Mouse (Mus musculus) left cerebral cortex, postnatal 25 days (tissue): ENCODE data around the gene Elf4. TPM values are rescaled to one million over a fixed set of nuclear protein-coding genes. Genes with fewer than 3 reads are reported as not detected.

Source experiments
- DNase-seq, 2 experiments: peaks; one replicate each; pipeline ENCODE4 v3.0.0; 2022; ENCODE audit warnings: low spot score in 2 of 2, mixed read lengths in 1 of 2
- intact Hi-C: fragments of 180-260 bp; cut with DNase I; formaldehyde crosslinking; loops from one replicate; pipeline ENCODE4 v1.15.1; 2025
- total RNA-seq, 2 experiments: library from RNA; stranded (reverse); gene quantifications; 2 replicates each; pipeline ENCODE4 v1.2.3; 2021

The Elf4 gene
- total RNA-seq, 2 experiments from 2014 or later = 0.69 to 0.71 TPM

DNA sequence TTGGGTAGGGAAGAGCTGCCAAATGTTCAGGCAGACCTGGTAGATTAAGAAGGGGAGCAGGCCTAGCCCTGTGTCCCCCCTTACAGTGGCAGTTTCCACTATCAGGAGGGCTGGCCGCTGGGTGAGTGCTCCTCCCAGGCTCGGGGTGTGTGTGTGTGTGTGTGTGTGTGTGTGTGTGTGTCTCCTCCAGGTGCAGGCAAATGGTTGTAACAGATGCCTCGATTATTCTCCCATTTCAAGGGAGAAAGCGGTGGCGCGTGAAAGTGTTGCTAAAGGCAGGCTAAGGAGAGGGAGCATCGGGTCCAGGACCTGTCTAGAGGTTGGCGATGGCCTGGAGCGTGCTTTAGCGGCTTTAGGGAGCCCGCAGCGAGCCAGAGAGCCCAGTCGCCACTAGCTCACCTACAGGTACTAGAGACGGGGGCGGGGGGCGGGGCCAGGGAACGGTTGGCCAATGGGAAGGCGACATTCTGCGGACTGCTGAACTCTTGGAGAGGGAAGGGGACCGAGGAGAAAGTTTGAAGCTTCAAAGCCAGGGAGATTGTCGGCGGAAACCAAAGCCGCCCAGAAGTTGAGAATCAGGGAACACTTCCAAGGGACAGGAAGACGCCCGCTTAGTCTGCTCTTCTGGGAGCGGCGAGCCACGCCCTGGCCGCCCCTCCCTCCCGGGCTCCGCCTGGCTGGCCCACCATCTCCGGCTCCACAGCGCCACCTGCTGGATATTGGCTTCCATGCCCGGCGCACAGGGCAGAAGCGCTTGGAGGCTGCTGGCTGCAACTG, 53.1 kb downstream of the Elf4 start:
- peak; percentile 76 to 78 for DNase-seq
- intact Hi-C loops = loop anchor here (5.0 kb wide), 2 partner anchors 132 to 422 kb away; no protein-coding TSS in a partner anchor

DNA sequence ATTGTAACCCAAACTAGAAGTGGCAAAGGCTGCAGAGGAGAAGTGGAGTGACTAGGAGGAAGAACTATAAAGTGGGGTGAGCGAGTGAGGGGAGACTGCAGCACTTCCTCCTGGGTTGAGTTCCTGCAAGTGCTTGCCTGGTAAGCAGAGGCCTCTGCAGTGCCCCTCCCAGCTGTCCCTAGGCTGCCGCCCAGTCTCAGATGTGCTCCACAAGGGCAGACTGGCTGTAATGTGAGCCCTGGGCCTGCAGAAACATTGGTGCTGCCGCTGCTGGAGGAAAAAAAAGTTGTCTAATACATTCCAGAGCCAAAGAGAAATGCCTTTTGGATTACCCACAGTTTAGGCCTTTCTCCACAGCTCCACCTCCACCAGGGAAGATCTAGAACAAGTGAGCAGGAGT, 57.8 kb downstream of the Elf4 start:
- DNase-seq = no peak
- intact Hi-C loops = no loop called here

- no peak for DNase-seq
- intact Hi-C loops = no loop called here
Observed at GRCm38 (mm10) chrX:48399994-48400393, 62.9 kb downstream of the Elf4 start.

DNA sequence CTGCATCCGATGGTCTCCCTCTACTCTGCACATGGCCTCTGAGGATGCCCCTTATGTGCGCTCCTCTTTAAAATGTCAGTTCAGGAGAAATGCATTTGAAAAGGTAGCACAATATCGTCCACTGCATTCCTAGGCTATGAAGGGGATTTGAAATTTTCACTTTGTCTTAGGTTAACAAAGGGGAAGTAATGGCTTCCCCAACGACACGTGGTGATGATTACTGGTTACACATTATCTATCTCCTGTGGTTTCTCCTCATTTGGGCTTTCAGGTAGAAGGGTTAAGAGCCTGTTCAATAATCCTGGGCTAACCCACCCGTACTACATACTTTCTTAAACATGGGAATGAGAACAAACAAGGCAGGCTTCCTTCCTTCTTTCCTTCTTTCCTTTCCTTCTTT, 73.6 kb downstream of the Elf4 start:
- DNase-seq = no peak
- intact Hi-C loops = loop anchor here (10.0 kb wide), 1 partner anchor 395 kb away; no protein-coding TSS in a partner anchor

- intact Hi-C loops = loop anchor here (10.0 kb wide), 1 partner anchor 391 kb away; no protein-coding TSS in a partner anchor
- DNase-seq = no peak
Observed at GRCm38 (mm10) chrX:48385927-48386326, 77.0 kb downstream of the Elf4 start.

GRCm38 (mm10) chrX:48383643-48384042, 79.3 kb downstream of the Elf4 start:
- intact Hi-C loops = loop anchor here (10.0 kb wide), 1 partner anchor 389 kb away; no protein-coding TSS in a partner anchor
- peak in 1 of 2 experiments; percentile 15 for DNase-seq

DNA sequence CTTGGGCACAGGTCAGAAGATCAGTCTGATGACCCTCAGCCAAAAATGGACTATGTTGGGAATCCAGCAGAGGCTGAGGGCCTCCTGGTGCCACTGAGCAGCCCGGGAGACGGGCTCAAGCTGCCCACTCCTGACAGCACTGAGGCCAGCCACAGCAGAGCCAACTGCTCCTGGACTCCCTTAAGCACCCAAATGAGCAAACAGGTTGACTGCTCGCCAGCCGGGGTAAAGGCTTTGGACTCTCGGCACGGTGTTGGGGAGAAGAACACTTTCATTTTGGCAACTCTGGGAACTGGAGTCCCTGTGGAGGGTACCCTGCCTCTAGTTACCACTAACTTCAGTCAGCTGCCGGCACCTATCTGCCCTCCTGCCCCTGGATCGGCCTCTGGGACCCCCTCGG, 95.1 kb downstream of the Elf4 start:
- intact Hi-C loops = no loop called here
- no peak for DNase-seq

DNA sequence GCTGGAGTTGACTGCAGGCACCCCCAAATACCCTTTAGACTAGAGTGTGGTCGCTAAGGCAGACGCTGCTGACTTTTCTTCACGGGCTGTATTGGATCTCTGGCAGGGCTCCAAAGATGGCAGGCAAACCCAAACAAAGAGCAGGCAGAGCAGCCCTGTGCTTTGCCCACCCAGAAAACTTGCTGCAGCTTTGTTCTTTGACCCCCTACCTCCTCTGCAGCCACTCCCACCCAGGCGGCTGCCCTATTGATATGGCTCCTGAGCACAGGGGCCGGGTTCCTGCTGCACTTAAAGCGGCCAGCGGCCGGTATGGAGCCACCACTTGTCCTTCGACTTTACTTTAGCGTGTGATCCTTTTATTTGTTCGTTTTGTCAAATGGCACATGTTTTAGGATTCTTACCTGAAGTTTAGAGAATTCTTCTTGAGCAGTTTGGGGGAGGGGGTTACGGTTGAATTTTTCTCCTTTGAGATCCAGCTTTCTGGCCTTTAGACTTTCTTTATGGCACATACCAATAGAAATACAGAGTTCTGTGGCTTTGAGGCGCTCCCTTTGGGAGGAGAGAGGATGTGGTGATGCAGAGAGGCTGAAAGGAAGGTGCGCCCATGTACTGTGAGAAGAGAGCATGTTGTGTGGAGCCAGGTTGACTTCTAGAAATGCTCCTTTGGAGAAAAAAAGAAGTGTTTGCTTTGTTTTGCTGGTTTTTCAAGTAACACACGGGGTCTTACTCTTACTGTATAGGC, 96.9 kb downstream of the Elf4 start:
- intact Hi-C loops = no loop called here
- no peak for DNase-seq

Other genes with a start within 250 kb of the Elf4 start
- 10 to 100 TPM; 13.4 to 14.9 TPM for gene Utp14a, start 206.3 kb downstream of the Elf4 start, total RNA-seq
- 10 to 100 TPM; 16.6 to 19.4 TPM for gene Bcorl1, start 121.8 kb downstream of the Elf4 start, total RNA-seq
- gene Aifm1, start 50.4 kb upstream of the Elf4 start, total RNA-seq = 10 to 100 TPM; 26.1 to 27.2 TPM
- 10 to 100 TPM; 32.1 to 40.6 TPM for gene Rab33a, start 56.2 kb upstream of the Elf4 start, total RNA-seq
- 10 to 100 TPM; 17.3 to 24.4 TPM for gene Zfp280c, start 131.4 kb upstream of the Elf4 start, total RNA-seq
- 10 to 100 TPM; 63.8 to 71.4 TPM for gene Slc25a14, start 160.3 kb upstream of the Elf4 start, total RNA-seq
- gene Gpr119, start 211.3 kb upstream of the Elf4 start, total RNA-seq = not detected
- gene Rbmx2, start 231.9 kb upstream of the Elf4 start, total RNA-seq = 1 to 10 TPM; 4.2 to 4.4 TPM